Mouse (Mus musculus): ENCODE measurements around the gene Med12. TPM values are rescaled to one million over a fixed set of nuclear protein-coding genes. Genes with fewer than 3 reads are reported as not detected.

The Med12 gene
- polyA plus RNA-seq (2012; rRNA removed) = 127 and 135 TPM in 2 replicates

GRCm38 (mm10) chrX:101273875-101274738 is at the start of gene Med12:
TSS of gene Med12 (plus strand) at chrX:101274030.

GRCm38 (mm10) chrX:101253952-101254729 is 19.7 kb upstream of the Med12 start, which contains the start of gene Foxo4:
TSS of gene Foxo4 (plus strand) at chrX:101254528.

GRCm38 (mm10) chrX:101263892-101264291 is 9.9 kb upstream of the Med12 start, which contains the start of gene Gm614:
TSS of gene Gm614 (minus strand) at chrX:101263992.

GRCm38 (mm10) chrX:101268025-101268754 is 5.6 kb upstream of the Med12 start, which contains the start of gene Il2rg:
TSS of gene Il2rg (minus strand) at chrX:101268255.

GRCm38 (mm10) chrX:101268755-101269124 is 5.1 kb upstream of the Med12 start, which contains the start of gene Gm20489:
TSS of gene Gm20489 (minus strand) at chrX:101269023.

GRCm38 (mm10) chrX:101299055-101299454 is 25.2 kb downstream of the Med12 start, which contains the start of gene Nlgn3:
TSS of gene Nlgn3 (plus strand) at chrX:101299168.

Other genes starting within 250 kb of the Med12 start
- not detected in 2 replicates for gene Tex11, start 214.4 kb upstream of the Med12 start, polyA plus RNA-seq (2012; rRNA removed)
- gene Slc7a3, start 188.0 kb upstream of the Med12 start, polyA plus RNA-seq (2012; rRNA removed) = 0.56 and 1.5 TPM in 2 replicates
- 12.6 and 13.5 TPM in 2 replicates for gene Snx12, start 51.5 kb upstream of the Med12 start, polyA plus RNA-seq (2012; rRNA removed)
- 36.6 and 48.0 TPM in 2 replicates for gene Foxo4, start 19.5 kb upstream of the Med12 start, polyA plus RNA-seq (2012; rRNA removed)
- not detected in 2 replicates for gene Gm614, start 10.0 kb upstream of the Med12 start, polyA plus RNA-seq (2012; rRNA removed)
- gene Il2rg, start 5.8 kb upstream of the Med12 start, polyA plus RNA-seq (2012; rRNA removed) = 6.0 and 7.7 TPM in 2 replicates
- not detected in 2 replicates for gene Gm20489, start 5.0 kb upstream of the Med12 start, polyA plus RNA-seq (2012; rRNA removed)
- gene Nlgn3, start 25.1 kb downstream of the Med12 start, polyA plus RNA-seq (2012; rRNA removed) = 0.37 and 0.51 TPM in 2 replicates
- gene Gjb1, start 102.3 kb downstream of the Med12 start, polyA plus RNA-seq (2012; rRNA removed) = 73.5 and 91.6 TPM in 2 replicates
- 16.7 and 17.9 TPM in 2 replicates for gene Zmym3, start 146.8 kb downstream of the Med12 start, polyA plus RNA-seq (2012; rRNA removed)
- gene Nono, start 155.3 kb downstream of the Med12 start, polyA plus RNA-seq (2012; rRNA removed) = 53.8 and 58.2 TPM in 2 replicates
- 0.51 and 0.76 TPM in 2 replicates for gene Itgb1bp2, start 175.1 kb downstream of the Med12 start, polyA plus RNA-seq (2012; rRNA removed)